In genomic region chr6:24571126-24571525, GRCm38 (mm10) we compare ENCODE assay signal across 20 mouse cellular contexts. TPM values are rescaled to one million over a fixed set of nuclear protein-coding genes. Genes with fewer than 3 reads are reported as not detected.
DNase-seq lines count a peak whose midpoint lies in the region; ATAC-seq and TF ChIP-seq lines count a peak whose summit lies in the region.
"Had no signal": no experiment of that assay in that cellular context is flagged by ENCODE, and none has a peak within 500 bp of the region (broad histone marks: within the 10 kb centered on the region; RNA-seq: fewer than 3 reads in every experiment).

No protein-coding gene starts in this region.

- peaks cover 13% of the 10 kb centered on the region for H3K36me3 ChIP-seq in heart, adult 2 months (ENCODE audit: control insufficient read depth, insufficient read depth, low read length)
- H3K36me3 ChIP-seq in heart, embryonic 12.5 days = no peaks in the 10 kb centered on the region
- H3K36me3 ChIP-seq in kidney, embryonic 16.5 days (ENCODE audit: insufficient read depth, low read length) = no peaks in the 10 kb centered on the region
- no peaks in the 10 kb centered on the region for H3K36me3 ChIP-seq in lung, embryonic 15.5 days
- H3K36me3 ChIP-seq in limb, embryonic 10.5 days = no peaks in the 10 kb centered on the region
- no peaks in the 10 kb centered on the region for H3K36me3 ChIP-seq in neural tube, embryonic 15.5 days
- H3K36me3 ChIP-seq: embryonic facial prominence, embryonic 13.5 days; midbrain, embryonic 10.5 days; neural tube, embryonic 13.5 days; stomach, embryonic 15.5 days had no signal

- ATAC-seq in heart, embryonic 12.5 days (ENCODE audit: insufficient number of reproducible peaks, low FRiP score) = no peak
- ATAC-seq in kidney, embryonic 16.5 days (ENCODE audit: low FRiP score, low TSS enrichment) = 0 out of 2 replicates have a peak, but pooled peaks have one; percentile 59
- ATAC-seq in lung, embryonic 15.5 days (ENCODE audit: borderline replicate concordance, extremely low read depth, low FRiP score, low TSS enrichment) = peak; percentile 55
- no peak for ATAC-seq in neural tube, embryonic 15.5 days (ENCODE audit: low FRiP score)
- ATAC-seq: CD4-positive, CD25-positive, alpha-beta regulatory T cell, adult 4 months; forebrain, embryonic 14.5 days had no signal

- WGBS in heart, adult 2 months = 12% methylated on average over 6 of the region's 6 CpGs
- 54% methylated on average over 6 of the region's 6 CpGs for whole genome bisulfite sequencing in heart, embryonic 12.5 days
- 71% methylated on average over 6 of the region's 6 CpGs for WGBS in kidney, embryonic 16.5 days
- 44% methylated on average over 6 of the region's 6 CpGs for WGBS in lung, embryonic 15.5 days
- 85% methylated on average over 6 of the region's 6 CpGs for WGBS in limb, embryonic 10.5 days
- WGBS in neural tube, embryonic 15.5 days = 81% methylated on average over 6 of the region's 6 CpGs

- no peaks in the 10 kb centered on the region for H3K79me2 ChIP-seq in heart, adult 2 months (replicated peaks; ENCODE audit: control insufficient read depth, insufficient read depth, low read length)

- TF ChIP-seq CTCF in heart, adult 2 months (IDR thresholded peaks at IDR 0.05) = no peak

- peaks cover 6% of the 10 kb centered on the region for H3K4me1 ChIP-seq in heart, adult 2 months (ENCODE audit: control insufficient read depth, insufficient read depth, low read length)
- H3K4me1 ChIP-seq in heart, embryonic 12.5 days (replicated peaks) = peaks cover 7% of the 10 kb centered on the region
- no peaks in the 10 kb centered on the region for H3K4me1 ChIP-seq in kidney, embryonic 16.5 days (ENCODE audit: insufficient read depth, low read length)
- no peaks in the 10 kb centered on the region for H3K4me1 ChIP-seq in lung, embryonic 15.5 days
- H3K4me1 ChIP-seq in limb, embryonic 10.5 days = no peaks in the 10 kb centered on the region
- H3K4me1 ChIP-seq in neural tube, embryonic 15.5 days = no peaks in the 10 kb centered on the region
- H3K4me1 ChIP-seq: embryonic facial prominence, embryonic 13.5 days; midbrain, embryonic 10.5 days; neural tube, embryonic 13.5 days; stomach, embryonic 15.5 days had no signal

- intact Hi-C loops in heart, adult 2 months (cut with DNase I) = loop anchor here (1.0 to 5.0 kb wide), 2 partner anchors 15 to 91 kb away; no protein-coding TSS in a partner anchor
- intact Hi-C loops in heart, postnatal 25 days (cut with DNase I) = no loop called here

- peaks cover 5% of the 10 kb centered on the region; the same call in 1 of the 2 replicates for H3K9me3 ChIP-seq in heart, embryonic 12.5 days (replicated peaks)
- no peaks in the 10 kb centered on the region; the same call in 1 of the 2 replicates for H3K9me3 ChIP-seq in kidney, embryonic 16.5 days (ENCODE audit: low read length)
- H3K9me3 ChIP-seq in lung, embryonic 15.5 days = no peaks in the 10 kb centered on the region
- H3K9me3 ChIP-seq in limb, embryonic 10.5 days (replicated peaks) = no peaks in the 10 kb centered on the region
- no peaks in the 10 kb centered on the region for H3K9me3 ChIP-seq in neural tube, embryonic 15.5 days (replicated peaks)
- H3K9me3 ChIP-seq: neural tube, embryonic 13.5 days; stomach, embryonic 15.5 days had no signal

- TF ChIP-seq EP300 in heart, adult 2 months (IDR thresholded peaks at IDR 0.05; ENCODE audit: insufficient read depth, low read depth, low read length) = peak; percentile 87

- peak in 1 of 2 experiments; percentile 59 for DNase-seq in heart, adult 2 months
- no peak for DNase-seq in heart, postnatal 25 days (ENCODE audit: low spot score)
- DNase-seq in limb, embryonic 10.5 days (ENCODE audit: low spot score) = no peak
- no peak for DNase-seq in cerebellum, adult 11 months
- DNase-seq: adrenal gland, postnatal 10 days; cerebellum, adult 18-20 months; left cerebral cortex, postnatal 4 days; thymus, postnatal 4 days had no signal

- H3K27me3 ChIP-seq in heart, adult 2 months (ENCODE audit: control insufficient read depth, insufficient read depth, low read length) = no peaks in the 10 kb centered on the region
- H3K27me3 ChIP-seq in heart, embryonic 12.5 days (replicated peaks) = no peaks in the 10 kb centered on the region
- H3K27me3 ChIP-seq in kidney, embryonic 16.5 days (ENCODE audit: insufficient read depth, low read length) = no peaks in the 10 kb centered on the region
- no peaks in the 10 kb centered on the region for H3K27me3 ChIP-seq in lung, embryonic 15.5 days
- H3K27me3 ChIP-seq in limb, embryonic 10.5 days (ENCODE audit: low read depth, poor library complexity, severe bottlenecking) = no peaks in the 10 kb centered on the region
- no peaks in the 10 kb centered on the region for H3K27me3 ChIP-seq in neural tube, embryonic 15.5 days (replicated peaks)
- H3K27me3 ChIP-seq: embryonic facial prominence, embryonic 13.5 days; neural tube, embryonic 13.5 days; stomach, embryonic 15.5 days had no signal

- H3K4me3 ChIP-seq in heart, adult 2 months = peak overlapping the region; percentile 38
- no peak overlapping the region for H3K4me3 ChIP-seq in heart, embryonic 12.5 days
- H3K4me3 ChIP-seq in kidney, embryonic 16.5 days (ENCODE audit: low read length) = no peak overlapping the region
- no peak overlapping the region for H3K4me3 ChIP-seq in lung, embryonic 15.5 days
- H3K4me3 ChIP-seq in limb, embryonic 10.5 days = no peak overlapping the region
- no peak overlapping the region for H3K4me3 ChIP-seq in neural tube, embryonic 15.5 days (replicated peaks)
- H3K4me3 ChIP-seq: embryonic facial prominence, embryonic 13.5 days; layer of hippocampus, adult 2 months; midbrain, embryonic 10.5 days; neural tube, embryonic 13.5 days; stomach, embryonic 15.5 days had no signal

- peak overlapping the region; percentile 74 for H3K27ac ChIP-seq in heart, adult 2 months
- peak overlapping the region; percentile 18; the same call in 1 of the 2 replicates for H3K27ac ChIP-seq in heart, embryonic 12.5 days (ENCODE audit: poor library complexity, severe bottlenecking)
- peak overlapping the region; percentile 14; the same call in 1 of the 2 replicates for H3K27ac ChIP-seq in kidney, embryonic 16.5 days (ENCODE audit: low read length)
- no peak overlapping the region for H3K27ac ChIP-seq in lung, embryonic 15.5 days
- no peak overlapping the region for H3K27ac ChIP-seq in limb, embryonic 10.5 days
- no peak overlapping the region for H3K27ac ChIP-seq in neural tube, embryonic 15.5 days (replicated peaks)
- H3K27ac ChIP-seq: embryonic facial prominence, embryonic 13.5 days; layer of hippocampus, adult 2 months; midbrain, embryonic 10.5 days; neural tube, embryonic 13.5 days; stomach, embryonic 15.5 days had no signal

- TF ChIP-seq POLR2A in heart, adult 2 months (IDR thresholded peaks at IDR 0.05; ENCODE audit: insufficient read depth, low read depth, low read length) = peak; percentile 54; the same call in 1 of the 2 replicates

- peak overlapping the region; percentile 12 for H3K9ac ChIP-seq in heart, adult 2 months (ENCODE audit: low read depth, low read length)
- H3K9ac ChIP-seq in heart, embryonic 12.5 days = no peak overlapping the region
- H3K9ac ChIP-seq in kidney, embryonic 16.5 days (replicated peaks; ENCODE audit: low read length) = no peak overlapping the region
- H3K9ac ChIP-seq in lung, embryonic 15.5 days = no peak overlapping the region
- H3K9ac ChIP-seq in neural tube, embryonic 15.5 days (replicated peaks) = no peak overlapping the region
- H3K9ac ChIP-seq: embryonic facial prominence, embryonic 13.5 days; neural tube, embryonic 13.5 days; stomach, embryonic 15.5 days had no signal

- H3K4me2 ChIP-seq in heart, embryonic 12.5 days = no peak overlapping the region
- H3K4me2 ChIP-seq in kidney, embryonic 16.5 days (replicated peaks; ENCODE audit: low read depth, low read length) = no peak overlapping the region
- no peak overlapping the region for H3K4me2 ChIP-seq in lung, embryonic 15.5 days
- no peak overlapping the region for H3K4me2 ChIP-seq in neural tube, embryonic 15.5 days
- H3K4me2 ChIP-seq: embryonic facial prominence, embryonic 13.5 days; neural tube, embryonic 13.5 days; stomach, embryonic 15.5 days had no signal

RNA-seq across cellular contexts. Expression of gene Lmod2, which starts 26.4 kb away (rescaled TPM):
- 100 to 1,000 TPM; 691 to 757 TPM for total RNA-seq in heart, adult 2 months (2021)
- polyA plus RNA-seq in heart, adult 2 months (2012; rRNA removed) = 191 and 268 TPM in 2 replicates
- 100 to 1,000 TPM; 681 to 701 TPM for total RNA-seq in heart, postnatal 25 days (2021)
- polyA plus RNA-seq in heart, embryonic 12.5 days (2016; fragmentation: Nextera tagmentation; extraction: Ambion mirVana) = 45.3 and 49.3 TPM in 2 replicates
- 0.12 and 0.32 TPM in 2 replicates for polyA plus RNA-seq in kidney, embryonic 16.5 days (2015; fragmentation: Nextera tagmentation; extraction: Ambion mirVana)
- polyA plus RNA-seq in lung, embryonic 15.5 days (2015; fragmentation: Nextera tagmentation; extraction: Ambion mirVana) = 1.0 and 1.8 TPM in 2 replicates
- polyA plus RNA-seq in limb, embryonic 10.5 days (2016; fragmentation: Nextera tagmentation; extraction: Ambion mirVana) = 0.06 TPM in 1 of 2 replicates, not detected in the other
- polyA plus RNA-seq in neural tube, embryonic 15.5 days (2015; fragmentation: Nextera tagmentation; extraction: Ambion mirVana) = 0.32 TPM in 2 replicates
- total RNA-seq: hematopoietic stem cell, adult 5-6 weeks; layer of hippocampus, adult 2 months; left cerebral cortex, postnatal 4 days had no signal
- polyA plus RNA-seq: CD4-positive, CD25-positive, alpha-beta regulatory T cell, adult 4 months; forebrain, embryonic 14.5 days had no signal

RNA-seq across cellular contexts. Expression of gene Asb15, which starts 43.2 kb away (rescaled TPM):
- 10 to 100 TPM; 61.4 to 69.9 TPM for total RNA-seq in heart, adult 2 months (2021)
- polyA plus RNA-seq in heart, adult 2 months (2012; rRNA removed) = 31.0 and 61.4 TPM in 2 replicates
- 10 to 100 TPM; 48.5 to 62.0 TPM for total RNA-seq in heart, postnatal 25 days (2021)
- polyA plus RNA-seq in heart, embryonic 12.5 days (2016; fragmentation: Nextera tagmentation; extraction: Ambion mirVana) = 0.24 TPM in 1 of 2 replicates, not detected in the other
- polyA plus RNA-seq in kidney, embryonic 16.5 days (2015; fragmentation: Nextera tagmentation; extraction: Ambion mirVana) = 0.52 and 0.69 TPM in 2 replicates
- polyA plus RNA-seq in lung, embryonic 15.5 days (2015; fragmentation: Nextera tagmentation; extraction: Ambion mirVana) = not detected in 2 replicates
- not detected in 2 replicates for polyA plus RNA-seq in limb, embryonic 10.5 days (2016; fragmentation: Nextera tagmentation; extraction: Ambion mirVana)
- polyA plus RNA-seq in neural tube, embryonic 15.5 days (2015; fragmentation: Nextera tagmentation; extraction: Ambion mirVana) = not detected in 2 replicates
- total RNA-seq: hematopoietic stem cell, adult 5-6 weeks; layer of hippocampus, adult 2 months; left cerebral cortex, postnatal 4 days had no signal
- polyA plus RNA-seq: CD4-positive, CD25-positive, alpha-beta regulatory T cell, adult 4 months; embryonic facial prominence, embryonic 13.5 days; forebrain, embryonic 14.5 days; midbrain, embryonic 10.5 days; neural tube, embryonic 13.5 days; stomach, embryonic 15.5 days had no signal

RNA-seq across cellular contexts. Expression of gene Ndufa5, which starts 43.3 kb away (rescaled TPM):
- total RNA-seq in heart, adult 2 months (2021) = 1,000 to 10,000 TPM; 1,490 to 1,734 TPM
- 66.3 and 92.6 TPM in 2 replicates for polyA plus RNA-seq in heart, adult 2 months (2012; rRNA removed)
- total RNA-seq in heart, postnatal 25 days (2021) = 1,000 to 10,000 TPM; 1,436 to 1,506 TPM
- 715 and 719 TPM in 2 replicates for polyA plus RNA-seq in heart, embryonic 12.5 days (2016; fragmentation: Nextera tagmentation; extraction: Ambion mirVana)
- polyA plus RNA-seq in kidney, embryonic 16.5 days (2015; fragmentation: Nextera tagmentation; extraction: Ambion mirVana) = 348 and 350 TPM in 2 replicates
- 290 and 320 TPM in 2 replicates for polyA plus RNA-seq in lung, embryonic 15.5 days (2015; fragmentation: Nextera tagmentation; extraction: Ambion mirVana)
- 267 TPM in 2 replicates for polyA plus RNA-seq in limb, embryonic 10.5 days (2016; fragmentation: Nextera tagmentation; extraction: Ambion mirVana)
- 456 and 542 TPM in 2 replicates for polyA plus RNA-seq in neural tube, embryonic 15.5 days (2015; fragmentation: Nextera tagmentation; extraction: Ambion mirVana)

RNA-seq across cellular contexts. Expression of gene Iqub, which starts 56.3 kb away (rescaled TPM):
- under 1 TPM; 0.47 to 0.52 TPM for total RNA-seq in heart, adult 2 months (2021)
- polyA plus RNA-seq in heart, adult 2 months (2012; rRNA removed) = 0.06 and 0.08 TPM in 2 replicates
- total RNA-seq in heart, postnatal 25 days (2021) = under 1 TPM; 0.28 to 0.29 TPM
- polyA plus RNA-seq in heart, embryonic 12.5 days (2016; fragmentation: Nextera tagmentation; extraction: Ambion mirVana) = 0.36 and 0.40 TPM in 2 replicates
- polyA plus RNA-seq in kidney, embryonic 16.5 days (2015; fragmentation: Nextera tagmentation; extraction: Ambion mirVana) = 0.05 and 0.12 TPM in 2 replicates
- 0.99 and 1.2 TPM in 2 replicates for polyA plus RNA-seq in lung, embryonic 15.5 days (2015; fragmentation: Nextera tagmentation; extraction: Ambion mirVana)
- polyA plus RNA-seq in limb, embryonic 10.5 days (2016; fragmentation: Nextera tagmentation; extraction: Ambion mirVana) = 0.08 TPM in 1 of 2 replicates, not detected in the other
- polyA plus RNA-seq in neural tube, embryonic 15.5 days (2015; fragmentation: Nextera tagmentation; extraction: Ambion mirVana) = 1.3 TPM in 2 replicates
- total RNA-seq: hematopoietic stem cell, adult 5-6 weeks had no signal
- polyA plus RNA-seq: CD4-positive, CD25-positive, alpha-beta regulatory T cell, adult 4 months had no signal

Comparison
In these comparisons a context has a peak if more than half of its experiments do, and no peak if none do; other contexts are left out.
1. RNA of gene Asb15, which starts 43.2 kb away (polyA plus RNA-seq): 31.0 to 61.4 TPM in heart, adult 2 months; 0.52 to 0.69 TPM in kidney, embryonic 16.5 days, not detected in lung, embryonic 15.5 days, 0.24 TPM in heart, embryonic 12.5 days, not detected in limb, embryonic 10.5 days and not detected in neural tube, embryonic 15.5 days; every median in the first group is over 10 times any median in the second.
2. H3K27ac ChIP-seq: peak in heart, adult 2 months (single experiment), heart, embryonic 12.5 days (single experiment) and kidney, embryonic 16.5 days (single experiment); none in lung, embryonic 15.5 days (single experiment), limb, embryonic 10.5 days (single experiment) and neural tube, embryonic 15.5 days (single experiment).
3. ATAC-seq: peak in kidney, embryonic 16.5 days (single experiment) and lung, embryonic 15.5 days (single experiment); none in heart, embryonic 12.5 days (single experiment) and neural tube, embryonic 15.5 days (single experiment).
4. RNA of gene Lmod2, which starts 26.4 kb away (polyA plus RNA-seq): 191 to 268 TPM in heart, adult 2 months and 45.3 to 49.3 TPM in heart, embryonic 12.5 days; 1.0 to 1.8 TPM in lung, embryonic 15.5 days, 0.12 to 0.32 TPM in kidney, embryonic 16.5 days, 0.32 TPM in neural tube, embryonic 15.5 days and 0.06 TPM in limb, embryonic 10.5 days; every median in the first group is over 10 times any median in the second.